Mouse (Mus musculus): ENCODE measurements at regions not wholly inside any gene's neighbourhood (a gene's known extent, or its start where the extent isn't known, plus 50 kb on each side); places are given as distances from the start of the nearest gene placed in this dataset.

DNA sequence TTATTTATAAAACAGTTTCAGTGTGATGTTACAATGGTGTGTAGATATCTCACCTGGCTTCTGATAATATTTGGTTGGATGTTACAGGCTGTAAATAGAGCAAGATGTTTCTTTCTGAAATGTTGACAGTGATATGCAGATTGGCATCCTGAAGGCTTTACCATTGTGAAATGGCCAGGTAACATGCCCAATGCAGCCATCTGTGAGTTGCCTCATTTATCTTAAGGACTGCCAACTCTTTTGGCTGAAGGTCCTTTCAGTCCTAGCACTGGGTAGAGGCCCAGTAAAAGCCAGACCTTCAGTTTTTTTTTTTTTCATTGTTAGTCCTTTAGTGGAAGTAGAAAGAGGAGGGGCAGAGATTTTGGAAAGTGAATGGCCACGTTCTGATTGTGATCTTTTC is 348.1 kb downstream of the Hace1 start:
- intact Hi-C loops (cut with DNase I) = no loop called here
- DNase-seq = no peak

DNA sequence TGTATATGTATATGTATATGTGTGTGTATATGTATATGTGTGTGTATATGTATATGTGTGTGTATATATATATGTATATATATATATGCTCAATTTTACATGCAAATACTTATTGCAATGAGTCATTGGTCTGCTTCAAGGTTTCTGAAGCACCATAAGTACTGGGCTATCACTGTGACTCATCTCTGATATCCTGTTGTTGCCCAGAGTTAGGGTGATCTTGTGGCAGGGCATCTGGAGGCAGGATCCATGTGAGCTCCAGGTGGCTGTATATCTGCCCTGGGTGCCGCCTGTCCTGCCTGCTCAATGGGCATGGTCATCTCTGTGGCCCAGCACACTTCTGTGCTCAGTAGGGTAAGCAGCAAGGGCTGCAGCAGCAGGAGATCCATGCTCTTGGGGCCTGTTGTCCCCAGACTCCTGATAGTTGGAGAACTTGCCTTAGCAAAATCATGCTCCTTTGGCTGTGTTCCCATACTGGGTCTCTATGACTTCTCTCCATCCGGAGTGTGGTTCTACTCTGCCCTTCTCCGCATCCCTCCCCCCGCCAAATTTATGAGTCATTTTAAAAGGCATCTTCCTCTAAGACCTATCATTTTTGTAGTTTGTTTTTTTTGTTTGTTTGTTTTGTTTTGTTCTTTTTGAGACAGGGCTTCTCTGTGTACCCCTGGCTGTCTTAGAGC is 356.1 kb downstream of the Hace1 start:
- intact Hi-C loops (cut with DNase I) = no loop called here
- no peak for DNase-seq

GRCm38 (mm10) chr10:45957686-45958085 is 380.1 kb downstream of the Hace1 start:
- DNase-seq = no peak
- intact Hi-C loops (cut with DNase I) = no loop called here

DNA sequence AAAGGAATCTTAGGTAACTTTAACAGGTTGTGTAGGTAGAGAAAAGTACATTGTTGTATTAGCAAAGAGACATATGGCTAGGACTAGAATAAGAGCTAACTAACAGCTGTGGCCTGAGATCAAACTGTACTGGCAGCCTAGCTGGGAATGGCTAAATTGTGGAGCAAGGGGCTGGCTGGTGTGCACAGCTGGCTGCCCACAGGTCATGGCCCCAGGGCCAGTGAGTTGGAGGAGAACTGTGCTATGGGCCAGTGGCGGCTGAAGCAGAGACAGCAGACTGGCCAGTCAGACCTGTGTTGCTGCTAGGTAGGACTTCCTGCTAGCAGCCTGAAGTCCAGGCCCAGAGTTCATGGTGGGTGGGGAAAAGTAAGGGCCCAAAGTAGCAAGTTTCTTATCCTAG is 394.6 kb downstream of the Hace1 start:
- intact Hi-C loops (cut with DNase I) = no loop called here

GRCm38 (mm10) chr10:45982731-45983274 is 405.2 kb downstream of the Hace1 start:
- no peak for DNase-seq
- intact Hi-C loops (cut with DNase I) = no loop called here

More for the DNA sequence above, 394.6 kb downstream of the Hace1 start:
- DNase-seq = no peak

DNA sequence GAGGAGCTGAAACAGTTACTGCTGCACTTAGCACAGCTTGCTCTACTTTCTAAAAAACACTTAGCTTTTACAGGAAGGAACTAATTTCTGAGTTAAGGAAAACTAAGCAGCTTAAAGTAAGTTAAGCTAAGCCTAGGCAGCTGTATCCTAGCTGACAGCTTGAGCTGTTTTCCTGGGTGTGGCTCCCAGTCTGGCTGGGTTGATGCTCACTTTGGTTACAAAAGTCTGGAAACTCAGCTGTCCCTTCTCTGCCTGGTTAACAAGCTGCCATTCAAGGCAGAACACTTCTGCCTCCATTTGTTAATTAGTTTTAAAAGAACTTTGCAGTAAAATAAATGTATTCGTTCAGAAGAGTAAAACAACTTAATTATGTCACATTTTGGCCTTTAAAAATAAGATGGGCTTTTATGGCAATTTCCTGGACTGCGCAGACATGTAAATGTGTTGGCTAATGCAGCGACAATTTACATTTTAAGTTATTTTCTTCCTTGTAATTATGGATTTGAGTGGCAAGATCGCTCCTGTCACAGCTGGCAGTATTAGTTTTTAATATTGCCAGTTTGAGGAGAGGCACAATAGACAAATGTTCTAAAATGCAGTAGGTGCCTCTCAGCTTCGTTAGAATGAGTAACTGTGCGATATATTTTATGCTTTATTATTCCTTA is 406.2 kb downstream of the Hace1 start:
- intact Hi-C loops (cut with DNase I) = no loop called here
- no peak for DNase-seq

DNA sequence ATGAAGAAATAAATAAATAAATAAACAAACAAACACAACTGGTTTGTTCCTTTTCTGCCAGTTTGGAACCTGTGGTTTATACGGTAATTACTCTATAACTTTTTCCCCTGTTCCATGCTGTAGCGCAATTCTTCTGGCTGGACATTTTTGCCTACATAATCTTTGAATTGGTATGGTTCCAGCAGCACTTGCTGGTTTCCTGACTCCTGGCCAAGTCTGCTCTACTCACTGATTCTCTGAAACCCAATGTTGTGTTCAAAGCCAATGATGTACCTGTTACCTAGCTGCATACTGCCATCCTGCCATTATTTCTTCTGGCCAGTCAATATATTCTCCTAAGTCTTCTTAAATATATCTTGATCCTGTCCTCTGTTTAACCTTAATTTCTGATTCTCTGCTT is 408.7 kb downstream of the Hace1 start:
- intact Hi-C loops (cut with DNase I) = no loop called here
- DNase-seq = no peak

GRCm38 (mm10) chr10:46006319-46006718 is 428.7 kb downstream of the Hace1 start:
- intact Hi-C loops (cut with DNase I) = no loop called here
- no peak for DNase-seq

DNA sequence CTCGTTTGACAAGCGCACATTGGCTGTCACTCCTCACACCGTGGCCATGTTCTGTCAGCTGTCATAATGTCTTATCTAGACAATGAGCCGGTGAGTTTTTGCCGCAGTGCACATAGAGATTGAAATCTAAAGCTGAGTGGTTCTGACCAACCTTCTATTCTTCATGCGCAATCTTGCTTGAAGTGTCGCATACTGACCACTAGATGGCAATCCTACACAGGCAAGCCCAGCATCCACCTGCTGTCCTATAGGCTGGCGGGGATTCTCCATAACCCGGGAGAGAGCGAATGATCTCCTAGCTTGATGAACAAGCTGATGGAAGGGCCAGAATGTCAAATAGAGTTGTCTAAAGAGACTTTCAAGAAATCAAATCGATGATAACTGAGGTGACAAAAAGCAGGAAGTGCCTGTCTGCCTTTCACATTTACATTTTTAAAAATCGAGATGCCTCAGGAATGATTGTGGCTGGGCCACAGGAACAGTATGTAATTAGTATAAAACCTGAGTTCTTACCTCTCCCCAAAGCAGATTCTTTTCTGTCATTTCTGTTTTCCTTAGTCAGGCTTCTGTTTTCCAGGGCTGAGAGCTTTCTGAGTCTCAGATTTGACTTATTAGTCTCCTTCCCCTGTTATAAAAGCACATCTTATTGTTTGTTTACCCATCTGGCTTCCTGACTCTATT is 434.4 kb downstream of the Hace1 start:
- DNase-seq = peak; percentile 21 to 39
- intact Hi-C loops (cut with DNase I) = no loop called here

GRCm38 (mm10) chr10:46012599-46012998 is 435.0 kb downstream of the Hace1 start:
- no peak for DNase-seq
- intact Hi-C loops (cut with DNase I) = no loop called here

DNA sequence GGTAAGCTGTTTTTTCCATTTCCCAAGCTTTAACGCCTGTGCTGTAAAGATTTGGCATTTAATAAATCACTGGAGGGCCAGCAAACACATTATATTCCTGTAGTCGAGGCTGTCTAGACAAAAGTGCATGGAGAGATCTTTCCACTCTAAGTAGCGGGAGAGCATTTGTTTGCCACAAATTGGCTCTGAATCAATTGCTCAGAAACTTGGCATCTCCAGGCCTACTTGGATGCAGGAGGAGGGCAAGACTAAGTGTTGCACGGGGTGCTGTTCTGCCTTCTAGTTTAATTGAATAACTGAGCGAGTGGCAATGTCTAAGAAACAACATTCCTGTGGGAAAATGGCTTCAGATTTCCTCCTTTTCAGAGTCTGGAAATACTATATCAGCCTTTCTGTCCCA is 438.7 kb downstream of the Hace1 start:
- intact Hi-C loops (cut with DNase I) = no loop called here
- no peak for DNase-seq

DNA sequence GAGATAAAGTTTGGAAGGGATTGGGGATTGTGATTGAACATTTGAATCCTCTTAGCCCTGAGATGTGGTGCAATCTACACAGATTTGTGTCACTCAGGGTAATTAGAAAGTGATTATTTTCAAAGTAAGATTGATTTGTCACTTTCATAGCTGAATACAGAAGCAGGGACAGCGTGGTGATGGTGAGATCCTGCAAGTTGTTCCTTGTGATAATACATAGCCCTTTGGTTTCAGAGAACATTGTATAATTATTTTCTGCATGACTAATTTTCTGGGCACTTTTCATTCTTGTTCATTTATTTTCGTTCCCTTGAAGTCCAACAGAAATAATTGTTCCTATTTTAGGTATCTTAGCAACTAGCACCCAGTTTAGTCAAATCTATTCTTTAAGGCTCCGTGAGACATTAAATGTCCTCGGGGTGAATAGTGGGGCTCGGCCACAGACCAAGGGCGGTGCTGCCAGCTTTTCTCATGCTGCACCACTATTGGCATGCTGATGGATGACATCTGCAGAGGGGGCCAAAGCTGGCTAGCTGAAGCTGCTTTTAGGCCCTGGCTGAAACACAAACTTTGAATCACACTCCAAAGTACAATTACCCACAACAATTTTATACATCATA is 468.0 kb downstream of the Hace1 start:
- no peak for DNase-seq
- intact Hi-C loops (cut with DNase I) = no loop called here

DNA sequence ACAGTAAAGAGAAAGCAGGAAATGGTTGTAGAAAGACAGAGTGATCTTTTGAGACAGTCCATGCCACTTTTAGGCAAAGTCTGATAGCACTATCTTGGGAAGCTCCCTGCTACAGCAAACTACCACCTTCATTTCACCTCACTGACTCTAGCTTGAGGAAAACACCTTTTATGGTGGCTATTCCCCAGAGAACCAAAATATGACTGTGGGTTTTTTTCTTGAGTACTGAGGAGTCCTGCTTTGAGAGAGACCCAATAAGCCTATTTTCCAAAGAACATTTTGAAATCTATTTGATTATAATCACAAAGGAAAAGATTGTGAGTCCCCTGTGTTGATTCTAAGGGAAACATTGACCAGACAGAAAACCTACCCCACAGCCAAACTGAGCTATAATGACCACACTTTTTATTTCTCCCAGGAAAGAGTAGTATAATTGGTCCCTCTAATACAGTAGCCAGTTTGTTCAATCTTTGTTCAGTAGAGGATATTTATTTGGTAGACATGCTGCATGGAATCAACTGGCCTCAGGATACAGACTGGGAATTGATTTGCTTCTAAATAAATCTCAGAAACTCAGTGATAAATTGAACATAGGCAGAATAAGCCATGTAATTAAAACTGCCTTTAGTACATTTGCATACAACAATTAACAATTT is 468.6 kb downstream of the Hace1 start:
- intact Hi-C loops (cut with DNase I) = no loop called here
- no peak for DNase-seq

GRCm38 (mm10) chr10:46046890-46047414 is 469.3 kb downstream of the Hace1 start:
- no peak for DNase-seq
- intact Hi-C loops (cut with DNase I) = no loop called here

DNA sequence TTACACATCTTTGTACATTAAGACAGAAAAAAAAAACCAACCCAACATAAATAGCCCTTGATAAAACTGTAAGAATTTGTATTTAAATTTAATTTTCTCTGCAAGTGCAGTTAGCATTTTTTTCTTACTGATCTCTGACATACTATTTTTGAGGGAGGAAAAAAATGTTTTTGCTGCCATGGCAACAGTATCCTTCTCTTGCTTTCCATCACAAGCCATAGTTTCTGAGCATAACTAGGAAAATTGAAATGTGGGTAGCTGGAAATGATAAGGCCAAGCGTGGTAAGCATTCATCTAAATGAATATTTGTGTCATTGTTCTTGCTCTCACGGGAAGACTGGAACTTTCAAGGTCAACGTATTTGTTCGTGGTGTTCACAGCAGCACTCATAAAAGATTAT is 470.0 kb downstream of the Hace1 start:
- DNase-seq = no peak
- intact Hi-C loops (cut with DNase I) = no loop called here

- peak; percentile 21 to 53 for DNase-seq
These were observed 480.0 kb downstream of the Hace1 start for GRCm38 (mm10) chr10:46057362-46058198.

GRCm38 (mm10) chr10:46058199-46058472 is 480.5 kb downstream of the Hace1 start:
- DNase-seq = no peak
- intact Hi-C loops (cut with DNase I) = loop anchor here (5.0 kb wide), 1 partner anchor 179 kb away; no protein-coding TSS in a partner anchor

More at GRCm38 (mm10) chr10:46057362-46058198, 480.0 kb downstream of the Hace1 start:
- intact Hi-C loops (cut with DNase I) = loop anchor here (5.0 kb wide), 1 partner anchor 180 kb away; no protein-coding TSS in a partner anchor

DNA sequence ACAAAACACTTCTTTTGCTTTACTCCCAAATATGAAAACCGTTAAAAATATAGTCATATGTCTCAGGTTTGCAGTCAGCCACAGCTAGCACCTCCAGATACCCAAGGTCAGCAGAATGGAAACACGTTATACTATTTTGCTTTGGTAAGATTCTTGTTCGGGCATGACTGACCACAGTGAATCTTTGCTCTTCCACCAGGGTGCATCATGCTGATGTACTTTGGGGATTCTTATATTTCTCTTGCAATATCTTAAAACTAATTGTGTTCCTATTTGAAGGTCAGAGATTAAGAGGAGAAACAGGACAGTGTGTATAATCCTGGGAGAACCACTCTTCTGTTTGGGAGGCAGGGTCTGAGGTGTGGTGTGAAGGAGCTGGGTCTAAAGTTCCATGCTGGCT is 481.7 kb downstream of the Hace1 start:
- no peak for DNase-seq
- intact Hi-C loops (cut with DNase I) = loop anchor here (5.0 kb wide), 1 partner anchor 178 kb away; no protein-coding TSS in a partner anchor

- intact Hi-C loops (cut with DNase I) = no loop called here
- DNase-seq = no peak
These were observed 486.2 kb downstream of the Hace1 start for GRCm38 (mm10) chr10:46063831-46064230.

DNA sequence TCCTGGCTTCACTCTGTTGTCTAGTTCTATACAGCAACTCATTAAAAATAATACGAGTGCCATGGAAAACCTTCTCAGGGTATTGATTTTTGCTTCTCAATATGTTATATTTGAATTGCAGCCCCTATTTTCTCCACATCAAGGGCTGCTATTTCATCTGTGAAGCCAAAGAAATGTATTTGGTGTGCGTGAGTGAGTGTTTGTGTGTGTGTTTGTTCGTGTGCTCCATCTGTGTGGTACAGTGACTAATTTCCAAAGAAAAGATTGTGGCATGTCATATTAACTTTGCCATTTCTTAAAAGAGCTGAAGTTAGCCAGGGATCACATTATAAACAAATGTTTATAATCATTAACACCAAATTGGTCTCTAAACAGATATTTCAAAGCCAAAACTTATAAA is 493.1 kb downstream of the Hace1 start:
- DNase-seq = no peak
- intact Hi-C loops (cut with DNase I) = no loop called here

Data from heart, postnatal 10 days (tissue).